Mouse (Mus musculus) erythroblast, embryonic 14.5 days (primary cell): ENCODE measurements around the gene Crocc.

ENCODE experiments used
- GATA1 ChIP-seq: IDR thresholded peaks from 2 replicates; pipeline ENCODE4 v1.6.1; 2012; ENCODE audit warnings: low read length, inconsistent platforms, mixed read lengths
- TAL1 ChIP-seq: IDR thresholded peaks from 3 replicates; pipeline ENCODE4 v1.6.1; 2012; ENCODE audit warnings: low read length, inconsistent platforms, mixed read lengths

DNA sequence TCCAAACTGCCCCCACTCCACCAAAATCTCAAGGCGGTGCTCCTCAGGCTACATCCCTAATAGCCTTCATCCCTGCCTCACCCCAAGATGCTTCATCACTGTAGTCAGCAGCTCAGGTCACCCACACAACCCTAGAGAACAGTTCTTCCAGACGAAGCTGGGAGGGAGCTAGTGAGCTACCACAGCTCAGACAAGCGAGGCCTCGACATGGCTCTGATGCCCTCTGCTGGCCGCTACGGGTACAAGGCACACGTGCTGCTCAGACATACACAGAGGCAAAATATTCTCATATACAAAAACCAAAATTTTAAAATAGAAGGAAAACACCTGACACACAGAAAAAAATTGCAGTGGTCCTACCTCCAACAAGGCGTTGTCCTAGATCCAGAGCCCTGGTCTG is 4.8 kb upstream of the Crocc start:
- no peak for TF ChIP-seq TAL1
- no peak for TF ChIP-seq GATA1
